Mouse (Mus musculus): Measurements from ENCODE around the gene Ctbp2. TPM values are rescaled to one million over a fixed set of nuclear protein-coding genes. Genes with fewer than 3 reads are reported as not detected.

The Ctbp2 gene
- total and polyA plus RNA-seq, 3 experiments, result 55.8 to 132 (median 84.5) TPM

- H3K36me3 ChIP-seq (replicated peaks), result peaks cover 86% of the 10 kb centered on the region
- DNase-seq (ENCODE audit: low spot score) (no peak), ATAC-seq (ENCODE audit: extremely low read depth, insufficient number of reproducible peaks, low FRiP score, poor library complexity, severe bottlenecking) (no peak)
- H3K27me3 ChIP-seq (ENCODE audit: insufficient read depth, low read length), result no peaks in the 10 kb centered on the region
- H3K9me3 ChIP-seq (replicated peaks), result no peaks in the 10 kb centered on the region
- no peak for TF ChIP-seq TAL1 (conservative IDR thresholded peaks at IDR 0.05; ENCODE audit: low read depth, low read length)
- TF ChIP-seq CTCF (IDR thresholded peaks at IDR 0.05; ENCODE audit: low read depth, low read length), result no peak
- no peak for TF ChIP-seq POLR2AphosphoS5 (IDR thresholded peaks at IDR 0.05; ENCODE audit: insufficient replicate concordance, low read depth, low read length)
- TF ChIP-seq GATA1 (IDR thresholded peaks at IDR 0.05; ENCODE audit: borderline replicate concordance, low read length), result no peak
- TF ChIP-seq GATA2 (IDR thresholded peaks at IDR 0.05; ENCODE audit: borderline replicate concordance, low read depth, low read length), result no peak
- H3K4me3 ChIP-seq (ENCODE audit: low read depth, low read length), result no peak overlapping the region
- peaks cover 3% of the 10 kb centered on the region; the same call in 1 of the 2 replicates for H3K4me1 ChIP-seq (ENCODE audit: insufficient read depth, low read depth, low read length)
Observed at GRCm38 (mm10) chr7:133037618-133038017, 86.5 kb downstream of the Ctbp2 start.

DNA sequence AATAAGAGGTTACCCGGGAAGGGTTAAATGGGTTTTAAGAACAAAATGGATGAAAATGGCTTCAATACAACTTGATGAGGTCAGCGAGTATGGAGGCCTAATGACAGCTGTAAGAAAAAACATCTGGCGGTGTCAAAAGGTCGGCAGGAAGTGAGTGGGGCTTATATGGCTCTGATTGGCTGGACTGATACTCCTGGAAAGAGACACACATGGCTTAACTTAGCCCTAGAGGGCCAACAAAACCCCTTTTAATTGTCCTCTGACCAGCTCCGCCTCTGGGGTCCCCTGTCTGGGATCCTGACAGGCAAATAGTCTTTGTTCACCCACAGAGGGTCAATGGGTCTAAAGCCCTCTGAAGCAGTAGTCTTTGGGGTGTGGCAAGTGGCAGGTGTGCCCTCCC, 86.9 kb downstream of the Ctbp2 start:
- no peak for ATAC-seq (ENCODE audit: extremely low read depth, insufficient number of reproducible peaks, low FRiP score, poor library complexity, severe bottlenecking)

GRCm38 (mm10) chr7:133035901-133036300, 88.3 kb downstream of the Ctbp2 start:
- H3K36me3 ChIP-seq (replicated peaks), result peaks cover 80% of the 10 kb centered on the region
- H3K9me3 ChIP-seq (replicated peaks), result no peaks in the 10 kb centered on the region
- H3K27me3 ChIP-seq (ENCODE audit: insufficient read depth, low read length), result no peaks in the 10 kb centered on the region
- TF ChIP-seq CTCF (IDR thresholded peaks at IDR 0.05; ENCODE audit: low read depth, low read length) (no peak), GATA1 (IDR thresholded peaks at IDR 0.05; ENCODE audit: borderline replicate concordance, low read length) (no peak), GATA2 (IDR thresholded peaks at IDR 0.05; ENCODE audit: borderline replicate concordance, low read depth, low read length) (no peak), POLR2AphosphoS5 (IDR thresholded peaks at IDR 0.05; ENCODE audit: insufficient replicate concordance, low read depth, low read length) (no peak), TAL1 (conservative IDR thresholded peaks at IDR 0.05; ENCODE audit: low read depth, low read length) (no peak)
- DNase-seq (ENCODE audit: low spot score) (no peak), ATAC-seq (ENCODE audit: extremely low read depth, insufficient number of reproducible peaks, low FRiP score, poor library complexity, severe bottlenecking) (no peak)
- peaks cover 4% of the 10 kb centered on the region; the same call in 1 of the 2 replicates for H3K4me1 ChIP-seq (ENCODE audit: insufficient read depth, low read depth, low read length)
- H3K4me3 ChIP-seq (ENCODE audit: low read depth, low read length), result no peak overlapping the region

More for the DNA sequence above, 86.9 kb downstream of the Ctbp2 start:
- peaks cover 4% of the 10 kb centered on the region; the same call in 1 of the 2 replicates for H3K4me1 ChIP-seq (ENCODE audit: insufficient read depth, low read depth, low read length)
- no peaks in the 10 kb centered on the region for H3K9me3 ChIP-seq (replicated peaks)
- no peak for TF ChIP-seq POLR2AphosphoS5 (IDR thresholded peaks at IDR 0.05; ENCODE audit: insufficient replicate concordance, low read depth, low read length)
- no peak for TF ChIP-seq CTCF (IDR thresholded peaks at IDR 0.05; ENCODE audit: low read depth, low read length)
- no peak for TF ChIP-seq GATA1 (IDR thresholded peaks at IDR 0.05; ENCODE audit: borderline replicate concordance, low read length)
- TF ChIP-seq TAL1 (conservative IDR thresholded peaks at IDR 0.05; ENCODE audit: low read depth, low read length), result no peak
- no peak for TF ChIP-seq GATA2 (IDR thresholded peaks at IDR 0.05; ENCODE audit: borderline replicate concordance, low read depth, low read length)
- DNase-seq (ENCODE audit: low spot score), result no peak
- peaks cover 86% of the 10 kb centered on the region for H3K36me3 ChIP-seq (replicated peaks)
- H3K4me3 ChIP-seq (ENCODE audit: low read depth, low read length), result no peak overlapping the region
- H3K27me3 ChIP-seq (ENCODE audit: insufficient read depth, low read length), result no peaks in the 10 kb centered on the region

DNA sequence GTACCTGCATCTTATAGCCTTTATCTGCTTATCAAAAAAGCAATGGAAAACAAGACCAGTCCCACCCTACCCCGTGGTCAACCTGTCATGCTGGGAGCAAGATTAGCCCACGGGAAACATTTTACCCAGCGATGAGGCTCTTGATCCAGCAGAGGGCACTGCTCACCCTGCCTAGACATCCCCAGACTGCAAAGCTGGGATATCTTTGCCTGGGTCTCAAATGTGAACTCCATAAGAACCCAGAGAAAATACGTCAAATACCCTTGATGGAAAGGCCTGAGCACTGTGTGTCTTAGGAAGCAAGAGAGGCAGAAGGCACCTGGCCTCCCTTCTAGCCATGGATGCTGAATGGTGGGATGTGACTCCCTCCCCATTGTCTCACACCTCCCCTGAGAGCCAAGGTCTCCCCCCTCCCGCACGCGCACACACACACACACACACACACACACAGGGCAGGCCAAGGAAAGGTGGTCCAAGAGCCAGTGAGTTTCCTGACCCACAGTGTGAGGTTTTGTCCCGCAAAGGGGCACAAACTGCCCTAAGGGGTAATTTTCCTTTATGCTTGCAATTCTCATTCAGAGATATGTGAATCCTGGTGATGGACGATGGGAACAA, 91.5 kb downstream of the Ctbp2 start:
- Histone ChIP-seq H3K36me3 (replicated peaks) (peaks cover 84% of the 10 kb centered on the region), H3K27me3 (ENCODE audit: insufficient read depth, low read length) (no peaks in the 10 kb centered on the region), H3K9me3 (replicated peaks) (no peaks in the 10 kb centered on the region), H3K4me3 (ENCODE audit: low read depth, low read length) (no peak overlapping the region), H3K4me1 (ENCODE audit: insufficient read depth, low read depth, low read length) (peaks cover 23% of the 10 kb centered on the region)
- TF ChIP-seq CTCF (IDR thresholded peaks at IDR 0.05; ENCODE audit: low read depth, low read length) (peak; percentile 27; the same call in 1 of the 2 replicates), POLR2AphosphoS5 (IDR thresholded peaks at IDR 0.05; ENCODE audit: insufficient replicate concordance, low read depth, low read length) (no peak)
- peak; percentile 52; the same call in 1 of the 2 replicates for ATAC-seq (ENCODE audit: extremely low read depth, insufficient number of reproducible peaks, low FRiP score, poor library complexity, severe bottlenecking)
- DNase-seq (ENCODE audit: low spot score), result no peak

- no peak overlapping the region for H3K4me3 ChIP-seq (ENCODE audit: low read depth, low read length)
- H3K36me3 ChIP-seq (replicated peaks), result peaks cover 81% of the 10 kb centered on the region
- H3K9me3 ChIP-seq (replicated peaks), result no peaks in the 10 kb centered on the region
- H3K27me3 ChIP-seq (ENCODE audit: insufficient read depth, low read length), result no peaks in the 10 kb centered on the region
- TF ChIP-seq TAL1 (conservative IDR thresholded peaks at IDR 0.05; ENCODE audit: low read depth, low read length) (no peak), POLR2AphosphoS5 (IDR thresholded peaks at IDR 0.05; ENCODE audit: insufficient replicate concordance, low read depth, low read length) (no peak), GATA2 (IDR thresholded peaks at IDR 0.05; ENCODE audit: borderline replicate concordance, low read depth, low read length) (no peak), CTCF (IDR thresholded peaks at IDR 0.05; ENCODE audit: low read depth, low read length) (no peak), GATA1 (IDR thresholded peaks at IDR 0.05; ENCODE audit: borderline replicate concordance, low read length) (no peak)
- DNase-seq (ENCODE audit: low spot score) (no peak), ATAC-seq (ENCODE audit: extremely low read depth, insufficient number of reproducible peaks, low FRiP score, poor library complexity, severe bottlenecking) (no peak)
- H3K4me1 ChIP-seq (ENCODE audit: insufficient read depth, low read depth, low read length), result peaks cover 23% of the 10 kb centered on the region
Observed at GRCm38 (mm10) chr7:133029496-133030047, 94.6 kb downstream of the Ctbp2 start.

DNA sequence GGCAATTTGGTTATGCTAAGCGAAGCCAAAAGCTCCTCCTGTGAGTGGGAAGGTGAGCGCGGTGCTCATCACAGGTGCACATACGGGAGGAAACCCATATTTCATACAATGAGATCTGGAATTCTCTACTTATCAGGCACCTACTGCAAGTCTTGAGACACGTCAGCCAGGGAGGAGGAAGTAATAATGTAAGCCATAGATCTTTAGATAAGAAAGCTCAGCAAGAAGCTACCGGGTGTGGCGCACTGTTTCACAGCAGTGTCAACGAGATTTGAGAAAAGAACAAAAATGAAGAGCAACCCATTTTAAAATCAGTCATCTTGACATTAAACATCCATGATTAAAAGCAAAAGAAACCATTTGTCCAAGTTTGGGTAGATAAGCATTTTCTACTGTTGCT, 95.2 kb downstream of the Ctbp2 start:
- ATAC-seq (ENCODE audit: extremely low read depth, insufficient number of reproducible peaks, low FRiP score, poor library complexity, severe bottlenecking), result peak; percentile 43; the same call in 1 of the 2 replicates
- Histone ChIP-seq H3K4me1 (ENCODE audit: insufficient read depth, low read depth, low read length) (peaks cover 23% of the 10 kb centered on the region), H3K4me3 (ENCODE audit: low read depth, low read length) (no peak overlapping the region), H3K27me3 (ENCODE audit: insufficient read depth, low read length) (no peaks in the 10 kb centered on the region), H3K9me3 (replicated peaks) (no peaks in the 10 kb centered on the region), H3K36me3 (replicated peaks) (peaks cover 79% of the 10 kb centered on the region)
- no peak for TF ChIP-seq TAL1 (conservative IDR thresholded peaks at IDR 0.05; ENCODE audit: low read depth, low read length)
- no peak for TF ChIP-seq GATA2 (IDR thresholded peaks at IDR 0.05; ENCODE audit: borderline replicate concordance, low read depth, low read length)
- TF ChIP-seq GATA1 (IDR thresholded peaks at IDR 0.05; ENCODE audit: borderline replicate concordance, low read length), result no peak
- TF ChIP-seq CTCF (IDR thresholded peaks at IDR 0.05; ENCODE audit: low read depth, low read length), result no peak
- no peak for TF ChIP-seq POLR2AphosphoS5 (IDR thresholded peaks at IDR 0.05; ENCODE audit: insufficient replicate concordance, low read depth, low read length)
- DNase-seq (ENCODE audit: low spot score), result no peak

Measured in G1E (cell line).